Mouse (Mus musculus): Measurements from ENCODE around the gene Tdrd7.

Tdrd7 gene

GRCm38 (mm10) chr4:45964771-45965439, at the start of gene Tdrd7:
Tdrd7 (plus strand) TSS chr4:45965334.
- in situ Hi-C loops (cut with MboI; ENCODE audit: low pct_unique_long_range_greater_than_20kb in 1 of 2, low sequenced_read_pairs in 2 of 2, unreplicated experiment in 1 of 2) = no loop called here

DNA sequence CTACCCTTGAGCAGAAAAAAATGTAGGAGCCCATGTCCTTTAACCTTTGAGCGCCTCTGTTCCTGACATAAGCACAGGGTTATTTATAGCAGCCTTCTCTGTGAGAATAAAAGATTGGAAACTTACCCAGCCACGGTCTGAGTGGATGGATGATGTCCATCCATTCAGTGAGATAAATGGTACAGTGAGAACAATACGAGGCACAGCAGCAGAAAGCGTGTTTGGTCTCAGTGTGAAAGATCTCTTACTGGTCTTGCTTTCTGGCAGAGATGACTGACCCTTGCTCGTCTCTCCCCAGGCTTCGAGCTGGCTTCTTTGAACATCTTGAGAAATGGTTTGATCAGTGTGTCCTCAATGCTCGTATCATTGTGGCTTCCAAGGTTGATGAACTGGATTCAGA, 48.0 kb upstream of the Tdrd7 start:
- in situ Hi-C loops (cut with MboI; ENCODE audit: low pct_unique_long_range_greater_than_20kb in 1 of 2, low sequenced_read_pairs in 2 of 2, unreplicated experiment in 1 of 2) = no loop called here

- in situ Hi-C loops (cut with MboI; ENCODE audit: low pct_unique_long_range_greater_than_20kb in 1 of 2, low sequenced_read_pairs in 2 of 2, unreplicated experiment in 1 of 2) = no loop called here
Observed at GRCm38 (mm10) chr4:45921663-45922435, 43.3 kb upstream of the Tdrd7 start.

DNA sequence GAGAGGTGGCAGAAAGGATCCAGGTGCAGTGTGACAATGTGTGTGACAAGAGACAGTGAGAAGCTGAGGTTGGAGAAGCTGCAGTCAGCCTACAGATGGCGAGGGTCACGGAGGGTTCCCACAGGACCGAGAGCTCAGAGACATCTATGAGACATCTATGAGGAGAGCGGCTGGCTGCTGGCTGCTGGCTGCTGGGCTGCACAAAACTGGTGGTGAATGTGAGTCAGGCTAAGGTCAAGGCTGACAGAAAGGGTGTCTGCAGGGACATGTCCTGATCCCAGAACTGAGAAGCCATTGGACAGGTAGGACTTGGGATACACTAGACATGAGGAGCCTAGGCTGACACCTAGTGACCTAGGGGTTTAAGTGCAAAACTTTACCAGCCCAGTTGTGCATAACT, 41.1 kb upstream of the Tdrd7 start:
- in situ Hi-C loops (cut with MboI; ENCODE audit: low pct_unique_long_range_greater_than_20kb in 1 of 2, low sequenced_read_pairs in 2 of 2, unreplicated experiment in 1 of 2) = no loop called here

DNA sequence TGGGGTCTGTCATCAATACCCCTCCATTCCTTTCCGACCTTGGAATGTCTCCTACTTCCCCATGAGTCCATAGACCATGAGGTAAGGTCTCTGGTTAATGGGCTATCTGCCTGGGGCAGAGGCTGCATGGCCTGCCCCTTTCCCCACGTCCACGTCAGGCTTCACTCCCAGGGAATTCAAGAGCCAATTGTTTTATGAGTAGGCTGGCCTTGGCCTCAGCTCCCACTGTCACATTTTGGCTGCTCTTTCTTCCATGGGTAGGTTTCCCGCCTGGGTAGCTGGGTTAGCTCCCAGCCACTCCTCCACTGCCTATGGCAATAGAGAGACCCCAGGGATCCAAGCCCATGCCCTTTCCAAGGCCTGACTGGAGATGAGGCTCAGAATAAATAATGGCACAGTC, 36.6 kb upstream of the Tdrd7 start:
- in situ Hi-C loops (cut with MboI; ENCODE audit: low pct_unique_long_range_greater_than_20kb in 1 of 2, low sequenced_read_pairs in 2 of 2, unreplicated experiment in 1 of 2) = no loop called here

DNA sequence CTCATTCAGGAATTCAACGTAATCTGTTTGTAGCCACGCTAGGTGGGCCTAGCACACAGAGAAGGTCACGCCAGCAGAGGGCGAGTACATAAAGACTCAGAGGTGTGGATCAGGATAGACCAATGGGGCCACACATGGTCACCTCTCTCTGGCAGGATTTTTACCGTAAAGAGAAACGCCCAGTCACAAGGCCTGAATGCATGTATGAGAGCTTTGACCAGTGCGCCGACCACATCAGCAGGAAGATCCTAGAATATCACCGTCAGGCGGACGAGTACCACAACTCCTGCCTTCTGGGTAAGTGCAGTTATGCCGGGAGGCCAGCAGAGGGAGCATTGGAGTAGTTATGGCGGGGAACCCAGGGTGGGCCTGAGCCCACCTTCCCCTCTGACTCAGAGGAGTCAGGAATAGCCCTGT, 23.5 kb upstream of the Tdrd7 start:
- in situ Hi-C loops (cut with MboI; ENCODE audit: low pct_unique_long_range_greater_than_20kb in 1 of 2, low sequenced_read_pairs in 2 of 2, unreplicated experiment in 1 of 2) = no loop called here

DNA sequence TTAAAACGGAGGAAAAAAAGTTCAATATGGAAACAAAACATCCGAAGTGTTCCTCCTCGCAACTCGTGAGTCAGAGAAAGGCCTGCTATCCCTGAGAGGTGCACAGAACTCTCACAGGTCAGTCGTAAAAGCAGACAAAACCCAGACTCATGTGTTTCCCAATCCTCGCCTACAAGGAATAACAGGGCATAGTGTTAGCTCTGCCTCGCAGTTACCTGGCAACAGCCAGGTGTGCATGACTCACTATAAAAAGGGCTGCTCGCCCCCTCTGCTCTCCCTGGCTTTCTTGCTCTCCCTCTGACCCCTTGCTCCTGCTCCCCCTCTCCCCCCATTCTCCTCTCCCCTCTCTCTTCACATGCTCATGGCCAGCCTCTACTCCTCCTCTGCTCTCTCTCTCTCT, 17.4 kb upstream of the Tdrd7 start:
- in situ Hi-C loops (cut with MboI; ENCODE audit: low pct_unique_long_range_greater_than_20kb in 1 of 2, low sequenced_read_pairs in 2 of 2, unreplicated experiment in 1 of 2) = no loop called here

DNA sequence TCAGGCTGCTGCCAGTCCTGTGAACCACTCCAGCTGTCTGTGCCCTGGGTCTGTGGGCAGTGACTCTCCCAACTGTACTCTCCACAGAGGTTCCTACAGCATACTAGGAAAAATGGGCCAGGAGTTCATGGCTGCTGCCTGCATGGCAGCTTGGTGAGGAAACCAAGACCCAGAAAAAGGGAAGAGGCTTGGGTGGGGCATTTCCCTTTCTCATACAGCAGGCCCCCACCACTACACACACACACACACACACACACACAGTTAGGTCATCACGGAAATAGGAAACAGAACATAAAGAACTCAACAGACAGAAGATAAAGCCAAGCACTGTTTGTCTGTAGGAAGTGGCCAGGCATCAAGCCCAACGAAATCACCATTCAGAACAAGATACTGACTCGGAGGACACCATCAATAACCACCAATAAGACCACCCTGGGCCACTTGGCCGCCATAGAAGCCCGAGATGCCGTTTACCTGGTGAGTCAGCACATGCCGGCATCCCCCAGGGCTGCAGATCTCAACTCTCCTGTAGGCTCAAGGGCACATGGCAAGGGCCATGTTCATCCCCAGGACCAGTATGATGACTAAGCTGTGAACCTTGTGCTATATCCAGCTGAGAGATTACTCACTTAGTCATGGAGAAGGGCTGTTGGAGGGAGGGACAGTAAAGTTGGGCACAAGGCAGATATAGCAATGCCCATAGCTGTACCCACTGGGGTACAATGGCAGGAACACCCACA, 15.9 kb upstream of the Tdrd7 start:
- in situ Hi-C loops (cut with MboI; ENCODE audit: low pct_unique_long_range_greater_than_20kb in 1 of 2, low sequenced_read_pairs in 2 of 2, unreplicated experiment in 1 of 2) = no loop called here

DNA sequence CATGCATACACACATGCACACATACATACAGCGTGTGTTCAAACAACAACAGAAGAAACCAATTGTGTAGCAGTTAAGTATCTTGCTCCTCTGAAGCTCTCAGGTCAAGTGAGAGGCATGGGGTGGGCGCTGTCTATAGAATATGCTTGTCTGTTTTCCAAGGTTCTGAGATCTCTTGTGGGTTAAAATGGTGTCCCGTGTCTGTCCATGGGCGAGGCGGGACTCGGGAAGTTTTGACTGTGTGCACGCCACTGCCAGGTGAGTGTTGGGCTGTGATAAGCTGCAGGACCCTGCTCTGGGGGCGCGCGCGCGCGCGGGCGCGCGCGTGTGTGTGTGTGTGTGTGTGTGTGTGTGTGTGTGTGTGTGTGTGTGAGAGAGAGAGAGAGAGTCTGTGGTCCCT, 13.3 kb upstream of the Tdrd7 start:
- in situ Hi-C loops (cut with MboI; ENCODE audit: low pct_unique_long_range_greater_than_20kb in 1 of 2, low sequenced_read_pairs in 2 of 2, unreplicated experiment in 1 of 2) = no loop called here

DNA sequence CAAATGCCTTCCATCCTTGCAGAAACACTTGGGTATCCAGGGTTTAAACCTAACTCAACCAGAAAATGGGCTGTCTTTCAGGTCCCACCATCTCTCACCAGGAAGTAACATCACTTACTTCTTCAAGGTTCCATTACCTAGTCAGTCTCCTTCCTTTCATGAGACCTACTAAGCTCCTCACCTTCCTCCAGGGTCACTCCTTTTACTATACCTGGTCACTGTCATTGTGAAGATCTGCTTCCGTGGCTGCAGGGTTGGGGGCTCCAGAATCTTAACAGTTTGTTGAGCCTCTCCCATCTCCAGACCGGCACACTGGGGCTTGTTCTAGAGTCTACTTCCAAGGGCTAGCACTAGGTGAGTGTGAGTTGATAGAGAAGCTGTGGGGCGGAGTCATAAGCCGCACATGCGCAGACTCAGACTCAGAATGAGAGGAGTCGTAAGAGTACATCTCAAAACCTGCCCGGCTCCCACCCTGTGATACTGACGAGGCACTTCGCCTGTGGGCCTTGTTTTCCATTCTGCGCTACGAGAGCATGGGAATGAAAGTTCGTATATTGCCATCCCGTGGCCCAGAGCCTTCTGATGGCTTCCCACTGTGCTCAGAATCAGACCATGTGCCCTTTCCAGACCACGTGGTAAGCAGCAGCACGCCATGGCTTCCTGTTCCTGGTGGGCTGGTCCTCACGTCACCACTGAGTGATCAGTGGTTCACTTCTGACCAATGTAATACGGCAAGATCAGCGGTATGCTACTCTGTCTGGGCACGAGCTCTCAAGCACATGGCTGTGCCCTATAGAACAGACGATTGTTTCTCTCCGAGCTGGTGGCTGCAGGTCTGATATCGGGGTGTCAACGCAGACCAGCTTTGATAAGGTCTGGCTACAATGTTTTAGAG, 11.9 kb upstream of the Tdrd7 start:
- in situ Hi-C loops (cut with MboI; ENCODE audit: low pct_unique_long_range_greater_than_20kb in 1 of 2, low sequenced_read_pairs in 2 of 2, unreplicated experiment in 1 of 2) = no loop called here

GRCm38 (mm10) chr4:45955235-45955634, 9.9 kb upstream of the Tdrd7 start:
- in situ Hi-C loops (cut with MboI; ENCODE audit: low pct_unique_long_range_greater_than_20kb in 1 of 2, low sequenced_read_pairs in 2 of 2, unreplicated experiment in 1 of 2) = no loop called here

DNA sequence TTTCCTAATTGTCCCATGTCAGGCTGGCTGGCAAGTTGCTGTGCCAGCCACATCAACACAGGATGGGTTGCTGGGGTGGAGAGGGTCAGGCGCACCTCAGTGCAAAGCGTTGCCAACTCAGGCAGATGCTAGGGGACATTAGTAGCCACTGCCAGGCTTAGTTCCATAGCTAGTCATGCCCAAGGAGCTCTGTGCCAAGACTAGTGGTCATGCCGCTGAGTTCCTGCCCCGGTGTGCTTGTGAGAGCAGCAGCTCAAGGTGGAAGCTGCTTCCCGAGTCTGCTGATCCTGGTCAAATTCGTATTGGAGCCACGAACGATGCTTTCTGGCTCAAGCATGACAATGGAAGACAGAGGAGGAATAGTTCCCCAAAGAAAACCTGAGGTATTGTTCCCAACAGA, 9.0 kb upstream of the Tdrd7 start:
- in situ Hi-C loops (cut with MboI; ENCODE audit: low pct_unique_long_range_greater_than_20kb in 1 of 2, low sequenced_read_pairs in 2 of 2, unreplicated experiment in 1 of 2) = no loop called here

DNA sequence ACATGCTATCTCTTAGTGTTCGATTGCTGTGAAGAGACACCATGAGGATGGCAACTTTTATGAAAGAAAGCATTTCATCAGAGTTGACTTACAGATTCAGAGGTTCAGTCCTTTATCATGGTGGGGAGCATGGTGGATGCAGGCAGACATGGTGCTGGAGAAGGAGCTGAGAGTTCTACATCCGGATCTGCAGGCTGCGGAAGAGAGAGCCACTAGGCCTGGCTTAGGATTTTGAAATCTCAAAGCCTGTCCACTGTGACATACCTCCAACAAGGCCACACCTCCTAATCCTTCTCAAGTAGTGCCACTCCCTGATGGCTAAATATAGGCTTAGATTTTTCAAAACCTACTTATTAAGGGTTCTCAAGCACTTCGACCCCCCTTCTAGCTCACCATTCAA, 8.4 kb upstream of the Tdrd7 start:
- in situ Hi-C loops (cut with MboI; ENCODE audit: low pct_unique_long_range_greater_than_20kb in 1 of 2, low sequenced_read_pairs in 2 of 2, unreplicated experiment in 1 of 2) = no loop called here

GRCm38 (mm10) chr4:45965737-45966447, 758 bp downstream of the Tdrd7 start:
- in situ Hi-C loops (cut with MboI; ENCODE audit: low pct_unique_long_range_greater_than_20kb in 1 of 2, low sequenced_read_pairs in 2 of 2, unreplicated experiment in 1 of 2) = no loop called here

DNA sequence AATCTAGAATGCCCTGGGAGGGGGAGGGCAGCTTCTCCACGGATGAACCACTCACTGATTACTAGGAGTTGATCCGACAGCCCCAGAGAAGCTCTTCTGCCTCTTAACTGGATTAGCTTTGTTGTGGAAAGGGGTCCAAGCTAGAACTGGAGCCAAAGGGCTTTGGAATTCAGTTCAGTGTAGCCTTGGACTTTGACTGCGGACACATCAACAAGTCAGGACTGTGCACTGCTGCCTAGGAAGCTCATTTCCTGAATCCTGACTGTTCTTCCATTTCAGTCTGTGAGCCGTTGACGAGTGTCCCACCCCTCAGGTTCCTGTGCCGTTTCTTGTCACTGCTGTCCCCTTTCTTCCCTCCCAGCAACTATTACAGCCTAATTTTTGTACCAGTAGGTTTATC, 1.6 kb downstream of the Tdrd7 start:
- in situ Hi-C loops (cut with MboI; ENCODE audit: low pct_unique_long_range_greater_than_20kb in 1 of 2, low sequenced_read_pairs in 2 of 2, unreplicated experiment in 1 of 2) = no loop called here

DNA sequence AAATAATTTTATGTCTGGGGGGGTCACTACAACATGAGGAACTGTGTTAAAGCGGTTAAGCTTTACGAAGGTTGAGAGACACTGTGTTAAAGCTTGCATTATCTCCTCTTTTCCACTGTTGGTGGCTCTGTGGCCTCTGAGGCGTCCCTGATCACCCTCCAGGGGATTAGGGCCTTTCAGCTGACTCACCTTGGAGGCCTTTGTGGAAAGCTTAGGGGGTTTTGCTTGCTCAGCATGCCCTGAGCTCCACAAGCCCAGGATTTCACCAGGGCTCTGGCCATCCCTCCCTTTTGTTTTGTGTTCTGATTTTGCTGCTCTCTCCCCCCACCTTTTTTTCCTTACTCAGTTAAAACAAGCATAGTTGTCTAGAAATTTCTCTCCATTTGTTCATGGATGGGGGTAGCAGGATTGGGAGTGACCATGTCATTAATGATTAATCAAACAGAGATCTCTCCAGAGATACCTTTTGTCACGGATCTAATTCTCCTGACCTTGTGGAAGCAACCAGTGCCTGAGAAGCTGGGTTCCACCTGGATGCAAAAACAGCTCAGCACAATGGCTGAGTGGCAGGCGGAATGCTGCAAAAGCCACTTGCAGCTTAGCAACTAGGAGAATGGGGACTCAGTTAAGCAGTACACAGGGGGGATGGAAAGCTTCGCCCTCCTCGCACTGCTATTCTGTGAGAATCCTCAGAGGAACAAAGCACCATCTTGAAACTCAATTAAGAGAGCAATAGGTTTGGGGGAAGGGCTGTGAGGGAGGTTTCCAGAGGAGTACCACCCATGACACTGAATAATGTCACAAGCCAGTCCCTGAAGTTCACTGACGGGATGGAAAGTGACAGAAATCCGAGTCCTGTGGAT, 2.6 kb downstream of the Tdrd7 start:
- in situ Hi-C loops (cut with MboI; ENCODE audit: low pct_unique_long_range_greater_than_20kb in 1 of 2, low sequenced_read_pairs in 2 of 2, unreplicated experiment in 1 of 2) = no loop called here

DNA sequence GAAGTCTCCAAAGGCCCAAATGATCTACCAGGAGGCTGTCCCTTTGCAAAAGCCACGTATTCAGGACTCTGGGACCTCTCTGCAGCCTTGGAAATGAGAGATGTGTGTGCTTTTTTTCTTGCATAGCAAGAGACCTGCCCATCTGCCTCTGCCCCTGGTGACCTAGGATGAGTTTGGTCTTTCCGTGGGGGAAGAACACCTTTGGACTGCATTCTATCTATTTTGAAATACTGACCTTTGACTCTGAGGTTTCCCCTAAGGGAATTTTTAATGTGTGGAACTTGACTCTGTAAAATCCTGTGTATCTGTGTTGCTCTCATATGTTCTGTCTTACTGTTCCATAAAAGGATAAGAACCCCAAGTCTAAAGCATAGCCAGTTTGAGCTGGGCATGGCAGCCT, 3.9 kb downstream of the Tdrd7 start:
- in situ Hi-C loops (cut with MboI; ENCODE audit: low pct_unique_long_range_greater_than_20kb in 1 of 2, low sequenced_read_pairs in 2 of 2, unreplicated experiment in 1 of 2) = no loop called here
